1 mouse cellular context compared by ENCODE assay signal in the genomic region with DNA sequence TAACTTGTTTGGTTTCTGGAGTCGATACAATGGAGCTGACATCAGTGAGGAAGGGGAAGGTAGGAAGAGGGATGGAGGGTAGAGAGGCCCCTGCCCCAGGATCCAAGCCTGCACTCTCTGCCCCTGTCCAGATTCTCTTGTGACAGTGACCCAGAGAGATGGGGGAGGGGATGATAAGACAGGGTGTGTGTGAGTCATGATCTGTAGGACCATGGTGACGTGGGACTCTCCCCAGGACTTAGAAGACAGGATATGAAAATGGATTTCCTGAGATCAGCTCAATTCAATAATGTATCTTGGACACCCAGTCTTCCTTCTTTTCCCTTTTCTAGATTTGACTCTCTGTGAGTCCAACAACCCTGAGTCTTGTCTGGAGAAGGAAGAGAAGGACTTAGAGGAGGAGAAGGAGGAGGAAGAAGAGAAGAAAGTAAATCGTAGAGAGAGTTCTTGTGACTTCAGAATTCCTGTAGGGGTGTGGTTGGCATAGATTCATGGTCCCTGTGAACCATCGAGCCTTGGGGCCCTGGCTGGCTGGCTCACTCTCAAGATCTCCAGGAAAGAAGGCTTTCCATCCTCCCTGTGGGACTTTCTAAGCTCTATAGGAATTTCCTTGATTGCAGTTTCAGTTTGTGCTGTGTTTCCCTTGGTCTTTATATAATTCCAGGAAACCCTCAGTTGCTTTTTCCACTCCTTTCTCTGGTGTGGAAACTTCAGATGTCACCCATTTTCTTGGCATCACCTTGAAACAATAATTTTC.
A peak's percentile ranks its signal among the peaks of the same experiment; 100 is the strongest.
TF ChIP-seq lines count a peak whose summit lies in the region.

No protein-coding gene starts in this region.

TF ChIP-seq in CH12.LX, 34 proteins besides CTCF, POLR2A, EP300 and RAD21:
- TF ChIP-seq ZNF384 (IDR thresholded peaks at IDR 0.05; ENCODE audit: low read depth, low read length) (no peak), JUND (conservative IDR thresholded peaks at IDR 0.05; ENCODE audit: low read depth, low read length) (0 out of 2 replicates have a peak, but pooled peaks have one; percentile 13), CHD2 (IDR thresholded peaks at IDR 0.05; ENCODE audit: low read length) (peak; percentile 61), IRF4 (IDR thresholded peaks at IDR 0.05; ENCODE audit: low read depth, low read length) (peak; percentile 8; the same call in 1 of the 2 replicates)
